Mouse (Mus musculus) adrenal gland, postnatal 4 days (tissue): ENCODE data around the gene Tmem211. TPM values are rescaled to one million over a fixed set of nuclear protein-coding genes. Genes with fewer than 3 reads are reported as not detected.

ENCODE experiments used
- DNase-seq, 2 experiments: peaks; one replicate each; pipeline ENCODE4 v3.0.0; 2021 to 2022; ENCODE audit warnings: low spot score in 2 of 2, mixed read lengths in 2 of 2
- total RNA-seq, 2 experiments: library from RNA; stranded (reverse); gene quantifications; 2 replicates each; pipeline ENCODE4 v1.2.3; 2021

Gene Tmem211
- total RNA-seq, 2 experiments from 2014 or later, result not detected

DNA sequence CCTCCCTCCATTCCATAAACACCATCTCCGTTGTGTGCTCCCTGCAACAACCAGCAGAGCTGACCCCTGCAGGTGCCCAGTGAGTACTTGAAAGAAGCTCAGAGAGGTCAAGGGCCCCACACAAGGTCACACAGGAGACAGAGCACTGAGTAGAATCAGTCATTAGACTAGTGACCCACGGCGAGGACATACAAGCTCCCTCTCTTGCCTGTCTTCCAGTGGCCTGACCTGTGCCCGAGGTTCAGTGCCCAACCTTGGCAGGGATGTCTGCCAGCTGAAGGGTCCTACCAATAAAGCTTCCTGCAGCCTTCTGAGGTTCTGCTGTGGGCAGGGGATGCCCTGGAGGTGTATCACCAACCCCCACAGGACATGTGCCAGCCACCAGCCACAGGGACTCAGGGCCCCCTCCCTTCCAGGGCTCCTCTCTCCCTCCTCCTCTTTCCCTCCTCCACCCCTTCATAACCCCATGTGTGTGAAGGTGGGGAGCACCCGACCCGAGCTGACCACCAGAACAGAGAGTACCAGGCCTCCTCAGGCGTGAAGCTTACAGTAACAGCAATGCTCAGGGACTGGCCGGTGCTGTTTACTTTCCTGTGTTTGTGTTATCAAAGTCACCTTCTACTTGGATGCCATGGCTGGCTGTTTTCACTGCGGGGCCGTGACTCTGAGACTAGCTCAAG is 14.4 kb upstream of the Tmem211 start:
- DNase-seq, result no peak

DNA sequence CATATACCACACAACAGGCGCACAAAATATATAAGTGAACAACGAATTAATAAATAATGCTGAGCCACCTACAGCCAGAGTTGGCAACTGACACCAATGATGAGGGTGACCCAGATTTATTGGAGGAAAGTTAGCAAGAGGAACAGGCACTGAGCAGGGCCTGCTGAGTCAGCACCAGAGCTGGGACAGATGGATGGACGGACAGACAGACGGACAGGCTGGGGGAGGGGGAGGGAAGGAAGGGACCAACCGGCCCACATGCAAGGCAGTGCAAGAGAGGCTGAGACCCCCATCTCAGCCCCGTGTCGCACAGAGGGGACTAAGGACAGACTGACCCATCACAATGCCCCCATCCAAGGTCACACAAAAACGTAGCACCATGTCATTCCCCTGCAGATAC is 12.7 kb upstream of the Tmem211 start:
- DNase-seq, result no peak

DNA sequence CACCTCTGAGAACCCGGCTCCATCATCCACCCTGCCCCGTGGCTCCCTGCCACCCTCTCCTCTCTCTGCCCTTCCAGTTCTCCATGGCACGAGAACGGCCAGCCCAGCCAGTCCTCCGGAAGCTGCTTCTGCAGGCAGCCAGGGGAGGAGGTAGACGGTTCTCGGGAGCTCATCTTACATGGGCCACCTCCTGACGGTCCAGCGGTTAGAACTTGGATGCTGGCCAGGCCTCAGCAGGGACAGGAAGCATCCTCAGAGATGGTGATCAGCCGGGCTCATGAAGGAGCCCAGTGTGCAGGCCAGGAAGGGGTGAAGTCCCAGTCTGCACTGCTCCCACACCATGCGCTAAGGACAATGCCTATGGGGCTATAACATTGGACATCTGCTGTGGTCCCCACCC is 12.3 kb upstream of the Tmem211 start:
- DNase-seq, result no peak

- DNase-seq, result no peak
Measured at GRCm38 (mm10) chr5:113215610-113216011, 11.1 kb upstream of the Tmem211 start.

DNA sequence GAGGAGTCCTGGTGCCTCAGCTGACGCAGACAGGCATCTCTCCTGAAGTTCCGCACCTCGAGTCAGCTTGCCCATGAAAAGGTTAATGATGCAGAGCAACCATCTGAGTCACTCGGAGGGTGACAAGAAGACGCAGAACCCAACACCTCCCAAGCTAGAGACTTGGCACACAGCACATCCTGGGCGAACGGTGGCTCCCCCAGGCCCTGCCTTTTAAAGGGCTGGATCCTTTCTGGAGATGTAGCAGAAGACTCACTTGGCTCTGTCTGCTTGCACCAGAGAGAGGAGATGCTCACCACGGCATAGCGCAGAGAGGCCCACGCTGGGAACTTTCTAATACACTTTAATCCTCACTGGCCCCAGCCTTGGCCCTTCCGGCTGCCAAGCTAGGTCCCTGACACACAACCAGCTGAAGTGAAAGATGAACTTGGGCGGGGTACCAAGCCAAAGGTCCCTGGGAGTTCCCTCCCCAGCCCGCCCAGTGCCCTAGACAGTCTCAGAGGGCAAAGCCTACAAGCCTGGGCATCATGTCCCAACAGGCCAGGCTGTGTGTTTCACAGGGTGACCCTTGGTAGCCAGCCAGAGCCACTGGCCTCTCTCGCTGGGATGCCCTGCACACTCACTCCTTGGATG is 10.3 kb upstream of the Tmem211 start:
- no peak for DNase-seq

GRCm38 (mm10) chr5:113217076-113217475 is 9.6 kb upstream of the Tmem211 start:
- DNase-seq, result no peak

- DNase-seq, result no peak
Measured at GRCm38 (mm10) chr5:113218617-113219235, 8.0 kb upstream of the Tmem211 start.

DNA sequence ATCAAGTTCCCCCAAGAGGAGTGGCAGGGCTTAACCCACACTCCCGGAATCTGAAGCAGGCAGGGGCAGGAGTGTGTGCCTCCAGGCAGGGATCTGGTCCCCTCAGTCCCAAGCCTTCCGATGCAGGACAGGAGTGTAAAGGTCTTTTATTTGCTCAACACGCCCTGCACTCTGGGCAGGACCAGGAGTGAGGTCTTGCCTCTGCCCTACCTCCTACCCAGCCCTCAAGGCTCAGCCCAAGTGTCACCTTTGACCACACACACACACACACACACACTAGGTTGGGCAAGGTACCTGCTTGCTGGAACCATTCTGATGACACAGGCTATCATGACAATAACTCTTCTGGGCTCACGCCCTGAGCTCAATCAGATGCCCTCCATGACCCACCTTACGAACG is 7.3 kb upstream of the Tmem211 start:
- DNase-seq, result no peak

DNA sequence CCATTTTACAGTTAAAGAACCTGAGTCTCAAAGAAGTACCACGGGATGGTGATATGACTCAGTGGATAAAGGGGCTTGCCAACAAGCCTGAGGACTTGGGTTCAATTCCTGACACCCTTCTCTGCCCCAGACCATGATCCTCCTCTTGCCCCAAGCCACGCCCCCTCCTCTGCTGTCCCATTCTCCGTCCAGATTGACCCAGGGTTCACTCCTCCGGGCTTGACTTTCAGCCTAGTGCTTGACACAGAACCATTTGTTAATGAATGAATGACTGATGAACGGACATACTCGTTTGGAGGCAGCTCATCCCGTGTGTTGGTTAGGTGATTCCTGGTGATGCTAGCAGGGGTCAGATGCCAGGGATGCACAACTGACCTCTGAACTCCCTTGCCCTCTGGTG is 6.8 kb upstream of the Tmem211 start:
- no peak for DNase-seq

DNA sequence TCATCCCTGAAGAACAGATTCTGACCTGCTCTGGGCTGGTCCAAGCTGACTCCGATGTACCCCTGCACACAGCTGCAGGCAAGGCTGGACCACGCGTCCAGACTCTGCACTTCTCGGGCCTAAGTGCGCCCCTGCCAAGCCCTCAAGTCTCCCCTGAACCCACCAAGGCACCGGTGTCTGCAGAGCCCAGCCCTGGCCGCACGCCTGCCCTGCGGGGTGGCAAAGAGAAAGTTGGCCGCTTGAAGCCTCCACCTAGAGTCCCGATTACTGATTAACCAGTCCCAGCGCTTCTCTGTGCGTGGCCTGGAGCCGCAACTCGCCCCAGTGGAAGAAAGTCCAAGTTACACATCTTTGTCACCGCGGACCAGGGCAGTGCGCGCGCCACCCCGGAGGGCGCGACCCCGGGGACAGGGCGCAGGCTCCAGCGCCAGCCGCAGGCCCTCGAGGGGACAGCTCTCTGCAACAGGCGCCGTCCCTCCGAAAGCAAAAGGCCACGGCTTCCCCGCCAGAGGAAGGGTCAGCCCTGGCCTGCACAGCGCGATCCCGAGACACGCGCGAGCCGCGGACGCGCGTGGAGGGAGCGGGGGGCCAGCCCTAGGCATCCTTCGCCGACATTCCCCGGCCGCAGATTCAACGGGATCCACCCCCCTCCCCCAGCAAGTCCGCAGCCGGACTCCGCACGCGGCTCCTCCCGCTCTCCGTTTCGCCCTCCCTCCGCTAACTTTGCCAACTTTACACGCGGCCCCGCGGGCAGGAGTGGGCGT is 6.1 kb upstream of the Tmem211 start:
- DNase-seq, result no peak

DNA sequence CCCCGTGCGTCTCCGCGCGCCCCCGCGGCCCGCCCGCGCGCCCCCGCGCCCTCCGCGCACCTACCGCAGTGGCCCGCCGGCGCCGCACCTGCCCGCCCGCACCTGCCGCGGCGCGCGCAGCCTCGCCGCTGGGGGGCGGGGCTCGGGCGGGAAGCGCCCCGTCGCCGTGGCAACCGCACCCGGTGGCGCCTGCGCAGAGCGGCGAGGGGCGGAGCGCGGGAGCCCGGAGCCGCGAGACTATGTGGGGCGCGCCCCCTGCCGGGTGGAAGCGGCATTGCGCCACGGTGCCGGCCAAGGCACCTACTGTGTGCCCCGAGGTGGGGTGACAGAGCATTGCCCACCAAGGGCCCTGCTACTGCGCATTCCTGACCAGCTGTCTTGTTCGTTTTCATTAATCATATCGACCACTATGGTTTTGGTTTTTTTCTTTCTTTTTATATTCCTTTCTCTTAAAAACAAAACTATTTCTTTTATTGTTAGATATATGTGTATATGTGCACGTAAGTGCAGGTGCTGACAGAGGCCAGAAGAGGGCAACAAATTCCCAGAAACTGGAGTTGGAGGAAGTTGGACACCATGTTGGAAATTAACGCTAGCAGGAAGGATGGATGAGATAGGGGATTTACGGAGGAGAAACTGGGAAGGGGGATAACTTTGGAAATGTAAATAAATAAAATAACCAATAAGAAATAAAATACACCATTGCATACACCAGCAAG is 5.4 kb upstream of the Tmem211 start, which contains the start of gene 2900026A02Rik:
2900026A02Rik (minus strand) TSS at position 90 of the 719 bp plus-strand sequence.
- peak; percentile 63 to 67 for DNase-seq

- no peak for DNase-seq
Measured at GRCm38 (mm10) chr5:113223888-113224287, 2.8 kb upstream of the Tmem211 start.

DNA sequence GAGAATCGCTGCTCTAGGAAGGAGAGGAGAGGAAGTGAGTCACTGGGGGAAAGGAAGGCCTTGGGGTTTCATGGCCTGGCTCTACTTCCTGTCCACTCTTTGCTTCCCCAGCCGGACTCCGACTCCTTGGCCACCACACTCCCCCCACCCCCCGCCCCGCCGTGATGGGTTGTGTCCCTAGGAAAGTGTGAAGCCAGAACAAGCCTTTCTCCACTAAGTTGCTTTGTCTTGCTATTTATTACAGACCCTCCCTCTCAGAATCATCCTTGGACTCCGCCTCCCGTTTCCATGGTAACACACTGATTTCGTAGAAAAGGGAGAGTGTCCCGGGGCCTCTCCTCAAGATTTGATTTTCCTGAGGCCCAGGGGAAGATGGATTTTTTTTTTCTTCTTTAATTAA is 1.4 kb upstream of the Tmem211 start:
- no peak for DNase-seq

DNA sequence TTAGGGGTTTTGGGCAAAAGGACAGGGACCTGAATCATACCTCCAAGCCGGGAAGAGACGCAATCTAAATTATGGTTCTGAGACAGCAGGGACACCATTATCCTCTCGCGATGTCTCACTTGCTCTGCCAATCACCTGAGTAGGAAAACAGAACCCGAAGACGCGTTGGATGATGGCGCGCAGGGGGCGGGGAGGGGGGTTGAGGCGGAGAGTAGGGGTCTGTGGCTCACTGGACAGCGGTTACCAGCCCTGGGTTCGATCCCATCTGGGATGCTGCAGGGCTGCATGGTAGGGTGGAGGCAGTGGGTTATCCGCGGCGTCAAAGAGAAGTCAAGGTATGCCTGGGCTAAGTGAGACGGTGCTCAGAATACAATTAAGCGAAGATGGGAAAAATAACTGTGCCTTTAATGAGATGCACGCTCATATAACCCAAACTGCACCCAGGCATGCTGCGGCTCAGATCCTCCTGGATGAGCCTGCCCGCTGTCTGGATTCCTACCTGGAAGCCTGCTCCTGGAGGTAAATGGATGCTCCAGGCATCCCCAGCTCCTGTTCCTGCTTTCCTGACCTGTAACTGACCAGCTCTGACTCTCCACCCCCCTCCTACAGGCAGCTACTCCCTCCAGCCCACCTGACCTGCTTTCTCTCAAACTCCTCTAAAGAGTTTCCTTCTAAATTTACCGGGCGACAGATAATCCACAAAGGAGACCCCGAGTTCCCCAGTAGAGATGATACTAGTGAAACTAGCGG is 848 bp upstream of the Tmem211 start:
- no peak for DNase-seq

DNA sequence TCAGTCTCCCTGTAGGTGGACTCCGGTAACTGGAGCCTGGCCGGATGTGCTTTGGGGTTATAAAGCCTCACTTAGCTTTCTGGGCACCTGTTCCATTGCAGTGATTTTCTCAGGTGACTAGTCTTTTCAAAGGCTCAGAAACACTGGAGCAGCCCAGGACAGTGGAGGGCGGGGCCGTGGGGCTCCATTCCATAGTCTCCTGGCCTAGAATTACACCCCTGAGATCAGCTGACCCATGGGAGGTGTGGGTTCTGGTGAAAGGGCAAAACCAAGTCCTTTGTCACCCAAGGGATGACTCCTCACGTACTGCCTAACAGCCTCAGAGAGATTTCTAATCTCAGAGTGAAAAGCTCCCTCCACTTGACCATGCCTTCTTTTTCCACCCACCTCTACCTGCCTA is 3.5 kb downstream of the Tmem211 start:
- no peak for DNase-seq

DNA sequence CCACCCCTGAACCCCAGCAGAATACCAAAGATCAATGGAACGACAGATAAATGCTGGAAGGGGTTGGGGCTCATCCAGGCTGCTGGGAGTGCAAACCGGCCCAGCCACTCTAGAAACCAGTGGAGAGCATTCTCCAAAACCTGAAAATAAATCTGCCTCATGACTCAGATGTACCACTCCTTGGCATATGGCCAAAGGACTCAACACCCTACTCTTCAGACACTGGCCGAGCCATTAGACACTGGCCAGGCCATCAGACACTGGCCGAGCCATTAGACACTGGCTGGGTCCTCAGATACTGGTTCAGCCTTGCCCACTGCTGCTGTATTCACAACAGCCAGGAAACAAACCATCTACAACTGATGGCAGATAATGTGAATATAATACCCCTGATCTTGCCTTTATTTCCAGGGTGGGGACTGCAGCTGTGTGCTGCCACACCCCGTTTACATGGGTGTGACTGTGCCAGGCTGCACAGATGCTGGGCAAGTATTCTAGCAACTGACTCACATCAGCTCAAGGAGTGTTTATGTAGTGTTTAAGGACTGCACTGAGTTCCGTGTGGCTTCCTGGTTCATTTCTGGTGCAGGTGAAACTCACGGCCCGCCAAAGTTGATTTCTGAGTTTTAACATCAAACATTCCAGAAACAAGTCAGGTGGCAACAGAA is 22.7 kb downstream of the Tmem211 start:
- DNase-seq, result no peak

GRCm38 (mm10) chr5:113250806-113251205 is 24.1 kb downstream of the Tmem211 start:
- DNase-seq, result no peak

- no peak for DNase-seq
Measured at GRCm38 (mm10) chr5:113265637-113266036, 38.9 kb downstream of the Tmem211 start.

DNA sequence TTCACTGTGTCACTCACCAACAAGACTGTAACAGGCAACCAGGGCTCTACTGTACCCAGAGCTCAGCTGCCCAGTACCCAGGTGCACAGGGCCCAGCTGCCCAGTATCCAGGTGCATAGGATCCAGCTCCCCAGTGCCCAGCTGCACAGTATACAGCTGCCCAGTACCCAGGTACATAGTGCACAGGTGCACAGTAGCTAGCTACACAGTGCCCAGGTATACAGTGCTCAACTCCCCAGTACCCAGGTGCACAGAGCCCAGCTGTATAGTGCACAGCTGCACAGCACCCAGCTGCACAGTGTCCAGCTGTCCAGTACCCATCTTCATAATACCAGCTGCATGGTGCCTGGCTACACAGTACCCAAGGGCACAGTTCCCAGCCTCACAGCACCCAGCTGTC is 41.5 kb downstream of the Tmem211 start:
- no peak for DNase-seq

DNA sequence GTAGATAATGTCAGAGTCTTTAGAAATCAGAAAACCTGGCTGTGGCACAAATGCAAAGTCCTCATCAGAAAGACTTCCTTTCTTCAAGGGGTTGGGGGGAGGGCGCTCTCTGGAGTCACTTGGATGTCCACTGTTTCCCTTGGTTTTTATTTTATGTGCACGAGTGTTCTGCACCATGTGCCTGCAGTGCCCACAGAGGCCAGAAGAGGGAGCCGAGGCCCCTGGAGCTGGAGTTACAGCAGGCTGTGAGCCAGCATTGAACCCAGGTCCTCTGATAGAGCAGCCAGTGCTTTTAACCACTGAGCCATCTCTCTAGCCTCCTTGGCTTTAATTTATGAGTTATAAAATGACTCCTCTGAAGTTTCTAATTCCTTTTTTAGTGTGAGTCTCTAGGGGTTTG is 43.3 kb downstream of the Tmem211 start:
- no peak for DNase-seq
